Mouse (Mus musculus) cerebellum, postnatal 4 days (tissue): Measurements from ENCODE around the gene St14.
"Not testable (repeated sequence)": the region's sequence is repeated elsewhere in the genome, so short reads cannot be mapped to it uniquely, and the experiment has no call there.

Experiments
- DNase-seq, 2 experiments: peaks; one replicate each; pipeline ENCODE4 v3.0.0; 2022; ENCODE audit warnings: low spot score in 2 of 2, mixed read lengths in 1 of 2

Gene St14

DNA sequence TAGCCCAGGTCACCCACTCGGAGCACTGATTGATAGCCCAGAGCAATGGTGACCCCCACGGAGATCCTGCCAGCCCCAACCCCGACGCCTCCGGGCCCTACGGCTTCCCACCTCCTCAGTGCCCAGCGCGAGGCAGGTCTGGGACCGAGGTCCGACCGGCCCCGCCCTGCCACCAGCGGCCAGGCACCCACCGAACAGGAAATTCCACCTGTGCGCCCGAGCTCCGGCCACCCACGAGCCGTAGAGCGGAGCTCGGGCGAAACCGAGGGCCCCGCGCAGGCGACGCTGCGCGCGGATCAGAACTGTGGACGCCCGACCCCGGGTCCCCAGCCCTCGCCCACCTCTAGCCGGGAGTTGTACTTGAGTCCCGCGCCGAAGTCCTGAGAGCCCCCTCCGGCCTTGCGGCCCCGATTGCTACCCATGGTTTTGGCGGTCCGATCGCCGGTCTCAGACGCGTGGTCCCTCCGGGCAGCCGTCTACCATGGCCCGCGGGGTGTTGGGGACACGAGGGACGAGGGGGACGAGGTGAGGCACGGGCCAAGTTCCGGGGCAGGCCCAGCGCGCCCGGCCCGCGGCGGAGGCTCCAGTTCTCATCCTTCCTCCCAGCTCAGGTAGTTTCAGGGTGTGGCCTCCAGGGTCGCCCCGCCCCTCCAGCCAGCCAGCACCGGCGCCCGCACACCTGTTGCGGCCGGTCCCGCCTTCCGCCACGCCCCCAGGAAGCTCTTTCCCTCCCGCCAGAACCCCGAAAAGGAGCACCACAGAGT is at the start of gene St14:
St14 (minus strand) TSS at position 649 of the 764 bp plus-strand sequence.
- DNase-seq: no peak

DNA sequence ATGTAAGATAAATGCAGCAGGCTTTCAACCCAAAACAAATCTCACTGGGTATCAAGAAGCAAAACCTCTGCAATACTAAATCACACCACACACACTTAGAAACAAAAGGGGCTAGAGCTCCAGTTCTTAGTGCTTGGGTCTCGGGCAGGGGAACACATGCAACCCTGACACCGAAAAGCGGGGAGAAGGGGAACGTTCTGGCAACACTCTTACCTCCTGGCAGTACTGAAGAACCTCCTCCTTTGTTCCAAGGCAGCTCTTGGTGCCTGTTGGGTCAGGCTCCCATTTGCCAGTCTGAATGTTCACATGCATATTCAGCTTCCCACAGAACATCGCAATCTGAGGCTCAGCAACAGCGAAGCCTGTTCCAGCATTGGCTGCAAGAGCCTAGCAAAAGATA is 46.0 kb upstream of the St14 start:
- no peak for DNase-seq

DNA sequence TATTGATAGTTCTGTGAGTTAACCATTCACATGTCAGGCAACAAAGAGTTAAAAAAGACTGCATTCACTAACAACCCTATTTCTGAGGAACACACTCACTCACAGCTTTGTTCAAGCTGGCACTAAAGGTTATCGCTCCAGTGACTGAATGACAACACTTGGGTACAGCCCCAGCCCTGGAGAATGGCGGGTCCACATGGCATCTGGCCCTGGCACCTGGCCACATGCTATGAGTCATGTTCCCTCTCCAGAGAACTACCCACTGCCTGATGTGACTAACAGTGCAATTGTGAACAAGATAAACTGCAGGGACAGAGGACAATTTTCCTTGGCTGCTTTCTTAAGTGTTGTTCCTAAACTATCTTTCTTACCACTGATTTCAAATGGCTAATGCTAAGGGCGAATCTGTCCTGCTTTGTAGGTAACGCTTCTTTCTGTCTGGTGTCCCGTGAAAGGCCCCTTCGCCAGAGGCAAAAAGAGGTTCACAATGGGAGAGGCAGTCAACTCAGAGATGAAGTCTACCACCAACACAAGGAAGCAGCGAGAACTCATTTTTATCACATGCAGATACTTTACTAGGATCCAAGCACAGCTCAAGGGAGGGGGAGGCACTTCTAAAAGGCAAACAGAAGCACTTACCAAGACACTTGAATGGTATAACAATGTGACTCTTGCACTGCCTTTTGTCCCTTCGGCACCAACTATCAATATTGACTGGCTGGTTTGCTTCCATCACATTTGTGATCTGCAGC is 44.9 kb upstream of the St14 start:
- DNase-seq: peak; percentile 36 to 80

DNA sequence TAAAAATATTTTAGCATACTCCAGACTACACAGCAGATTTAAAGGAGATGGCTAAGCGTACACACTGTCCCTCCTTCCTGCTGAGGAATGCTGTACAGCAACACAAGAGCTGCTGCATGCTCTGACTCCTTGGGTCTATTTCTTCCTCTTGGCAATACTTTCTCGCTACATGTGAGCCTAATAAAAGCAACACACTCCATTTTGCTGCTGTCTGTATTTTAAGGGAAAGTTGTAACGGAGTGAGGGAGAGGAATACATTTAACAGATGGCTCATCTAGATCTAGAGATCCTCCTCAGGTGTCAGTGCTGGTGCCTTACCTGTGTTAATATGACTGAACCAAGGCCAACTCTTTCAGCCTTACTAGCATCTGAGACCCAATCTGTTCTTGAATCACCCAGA is 44.3 kb upstream of the St14 start:
- no peak for DNase-seq

GRCm38 (mm10) chr9:31175346-31175745 is 43.7 kb upstream of the St14 start:
- no peak for DNase-seq

GRCm38 (mm10) chr9:31168356-31169093 is 36.9 kb upstream of the St14 start:
- no peak for DNase-seq

DNA sequence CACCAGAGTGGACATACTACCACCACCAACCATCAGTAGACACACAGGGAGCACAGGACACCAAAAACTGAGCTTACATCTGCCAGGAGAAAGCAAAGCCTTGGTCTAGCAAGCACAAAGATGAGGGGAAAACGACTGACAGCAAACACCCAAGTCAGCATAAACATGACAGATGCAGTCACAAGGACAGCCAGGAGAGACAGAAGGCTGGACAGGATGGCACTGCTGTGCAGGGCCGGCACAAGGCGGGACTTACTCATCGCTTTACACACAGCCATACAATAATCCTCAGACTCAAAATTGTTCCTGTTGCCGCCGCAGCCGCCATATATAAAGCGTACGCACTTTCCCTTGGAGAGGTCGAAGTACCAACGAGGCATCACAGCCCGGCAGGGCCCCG is 35.7 kb upstream of the St14 start:
- no peak for DNase-seq

DNA sequence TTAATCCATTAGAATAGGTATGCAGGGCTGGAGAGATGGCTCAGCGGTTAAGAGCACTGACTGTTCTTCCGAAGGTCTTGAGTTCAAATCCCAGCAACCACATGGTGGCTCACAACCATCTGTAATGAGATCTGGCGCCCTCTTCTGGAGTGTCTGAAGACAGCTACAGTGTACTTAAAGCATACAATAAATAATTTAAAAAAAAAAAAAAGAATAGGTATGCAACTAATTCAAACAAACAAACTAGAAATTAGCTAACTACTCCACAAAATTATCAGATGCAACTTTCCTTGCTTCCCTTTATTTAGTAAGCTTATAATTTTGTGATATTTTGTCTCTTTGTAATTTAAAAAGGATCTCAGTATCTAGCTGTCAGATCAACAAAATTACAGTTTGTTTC is 33.9 kb upstream of the St14 start:
- DNase-seq: not testable (repeated sequence)

DNA sequence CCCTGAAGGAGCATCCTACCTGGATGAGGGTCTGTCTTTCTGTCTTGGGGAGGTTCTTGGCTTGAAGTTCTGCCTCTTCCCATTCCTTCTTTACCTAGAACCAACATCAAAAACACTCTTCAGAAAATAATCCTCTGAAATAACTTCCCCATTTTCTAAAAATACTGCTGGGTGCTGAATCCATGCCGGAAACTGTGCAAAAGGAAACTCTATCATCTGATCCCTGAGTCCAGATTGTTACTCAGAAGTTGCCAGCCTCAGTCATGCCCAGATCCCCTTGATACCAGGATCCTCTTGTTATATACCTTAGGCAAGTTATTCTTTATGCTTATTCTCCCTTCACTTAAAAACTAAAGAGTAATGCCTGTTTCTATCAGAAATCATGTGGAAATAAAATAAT is 31.7 kb upstream of the St14 start:
- DNase-seq: no peak

- no peak for DNase-seq
Measured at GRCm38 (mm10) chr9:31162911-31163310, 31.3 kb upstream of the St14 start.

- DNase-seq: peak in 1 of 2 experiments; percentile 25
Measured at GRCm38 (mm10) chr9:31159910-31160309, 28.3 kb upstream of the St14 start.

DNA sequence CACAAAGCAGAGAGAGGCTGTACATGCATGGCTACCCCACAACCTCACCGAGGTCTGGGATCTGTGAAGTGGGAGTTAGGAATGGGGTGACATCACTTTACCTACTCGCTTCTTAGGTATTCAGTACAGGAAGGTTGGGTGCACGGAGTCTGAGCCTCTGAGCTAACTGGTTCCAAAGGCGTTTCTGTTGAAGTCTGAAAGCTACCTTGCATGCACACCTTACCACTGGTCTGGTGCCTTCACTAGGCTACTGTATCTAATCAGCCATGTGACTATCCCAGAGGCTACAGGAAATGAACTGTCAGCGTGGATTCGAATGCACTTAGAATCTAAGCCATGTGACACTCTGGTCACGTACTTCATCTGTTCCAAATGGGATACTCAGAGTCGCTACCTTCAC is 24.9 kb upstream of the St14 start:
- DNase-seq: no peak

GRCm38 (mm10) chr9:31151050-31151449 is 19.4 kb upstream of the St14 start:
- no peak for DNase-seq

DNA sequence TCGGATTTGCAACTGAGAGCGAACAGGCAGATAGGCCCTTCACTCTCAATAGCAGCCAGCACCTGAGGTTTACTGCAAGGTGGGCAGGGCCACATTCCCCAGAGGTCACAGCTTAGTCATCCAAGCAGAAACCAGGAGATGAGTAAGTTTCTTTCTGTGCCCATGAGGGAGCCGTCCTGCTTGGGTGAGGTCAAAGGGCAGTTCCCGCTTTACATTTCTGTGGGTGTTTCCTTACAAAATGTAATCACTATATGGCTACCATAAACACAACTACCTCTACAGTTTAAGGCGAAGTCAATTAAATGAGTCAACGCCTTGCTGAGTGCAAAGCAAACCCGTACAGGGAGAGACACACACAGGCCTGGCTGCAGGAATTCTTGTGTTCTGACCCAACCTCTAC is 16.5 kb upstream of the St14 start:
- DNase-seq: no peak

GRCm38 (mm10) chr9:31145272-31145925 is 13.7 kb upstream of the St14 start:
- no peak for DNase-seq

DNA sequence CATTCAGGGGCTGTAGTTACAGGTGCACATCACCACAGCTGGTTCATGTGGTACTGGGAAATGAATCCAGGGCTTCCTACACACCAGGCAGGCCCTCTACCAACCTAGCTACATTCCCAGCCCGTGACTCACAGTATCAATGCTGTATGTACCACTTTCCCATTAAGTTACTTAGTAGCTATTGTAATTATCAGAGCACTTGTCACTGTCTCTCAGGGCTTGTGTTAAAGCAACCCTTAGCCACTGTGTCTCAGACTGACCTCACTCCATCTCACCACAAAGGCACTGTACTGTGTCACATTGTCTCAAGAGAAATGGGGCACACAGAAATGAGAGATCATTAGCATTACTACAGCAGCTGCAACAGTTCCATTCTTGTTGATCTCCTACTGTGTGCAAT is 11.3 kb upstream of the St14 start:
- no peak for DNase-seq

DNA sequence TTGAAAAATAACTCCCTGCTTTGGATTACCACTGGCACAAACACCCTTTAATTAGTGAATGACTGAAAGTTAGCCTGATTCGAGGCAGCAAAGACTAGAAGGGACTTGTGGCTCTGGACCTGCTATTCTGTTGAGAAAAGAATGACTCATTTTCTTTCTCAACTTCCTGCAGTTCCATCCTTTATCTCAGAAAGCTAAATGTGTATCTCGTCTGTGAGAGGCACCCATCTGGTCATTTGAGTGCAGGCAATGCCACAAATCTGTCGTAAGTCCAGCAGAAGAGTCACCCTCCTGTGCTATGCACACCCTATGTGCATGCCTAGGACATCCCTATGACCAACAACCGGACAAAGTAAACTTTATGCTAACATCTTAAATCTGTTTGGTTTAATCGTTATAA is 1.5 kb upstream of the St14 start:
- no peak for DNase-seq

DNA sequence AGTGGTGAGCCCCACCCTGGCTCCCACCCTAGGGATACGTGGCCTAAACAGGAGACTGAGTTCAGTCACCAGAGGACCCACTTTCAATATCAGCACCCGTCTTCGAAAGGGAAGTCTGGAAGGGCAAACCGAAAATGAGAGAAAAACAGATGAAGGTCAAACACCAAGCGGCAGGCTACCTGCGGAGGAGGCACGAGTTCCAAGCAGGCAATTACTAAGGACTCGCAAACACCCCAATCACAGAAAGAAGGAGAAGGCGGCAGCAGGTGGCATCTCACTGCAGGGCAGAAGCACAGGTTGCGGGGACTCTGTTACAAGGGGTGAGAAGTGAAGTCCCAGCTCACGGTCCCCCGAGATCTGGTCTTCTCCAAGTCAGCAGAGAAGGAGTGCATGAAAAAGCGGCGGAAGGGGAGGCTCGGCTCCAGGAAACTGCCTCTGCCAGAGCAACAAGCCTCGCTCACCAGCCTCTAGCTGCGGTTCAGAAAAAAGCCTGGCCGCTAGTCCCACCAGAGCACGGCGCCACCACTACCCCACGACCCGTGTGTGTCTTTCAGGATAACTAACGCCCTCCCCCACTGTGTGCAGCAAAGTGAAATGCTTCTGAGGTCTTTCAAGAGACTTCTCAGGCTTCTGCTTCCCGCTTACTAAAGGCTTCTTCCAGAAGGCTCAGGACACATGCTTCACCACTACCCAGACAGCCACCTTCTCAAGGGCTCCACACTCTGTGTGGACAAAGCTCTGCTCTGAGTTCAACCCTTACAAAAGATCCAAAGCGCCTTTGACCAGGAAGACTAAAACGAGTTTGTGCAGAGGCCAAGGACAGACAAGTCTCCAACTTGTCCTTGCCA is 1.1 kb downstream of the St14 start:
- no peak for DNase-seq

DNA sequence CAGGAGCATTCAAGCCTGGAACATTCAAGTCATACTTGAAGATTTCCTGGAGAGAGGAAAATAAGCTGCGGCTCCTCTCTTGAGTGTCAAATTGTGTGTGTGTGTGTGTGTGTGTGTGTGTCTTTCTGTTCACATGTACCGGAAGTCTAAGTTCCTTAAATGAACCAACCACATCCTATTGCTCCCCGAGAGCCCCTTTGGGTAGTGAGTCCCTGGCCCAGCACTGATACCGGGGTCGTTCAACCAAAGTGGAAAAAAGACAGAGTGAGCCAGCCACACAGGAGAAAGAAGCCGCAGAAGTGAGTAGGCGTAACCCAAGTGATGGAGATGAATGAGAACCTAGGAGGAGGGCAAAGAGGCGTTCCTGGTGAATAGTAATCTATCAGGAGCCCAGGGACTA is 1.7 kb downstream of the St14 start:
- DNase-seq: no peak

DNA sequence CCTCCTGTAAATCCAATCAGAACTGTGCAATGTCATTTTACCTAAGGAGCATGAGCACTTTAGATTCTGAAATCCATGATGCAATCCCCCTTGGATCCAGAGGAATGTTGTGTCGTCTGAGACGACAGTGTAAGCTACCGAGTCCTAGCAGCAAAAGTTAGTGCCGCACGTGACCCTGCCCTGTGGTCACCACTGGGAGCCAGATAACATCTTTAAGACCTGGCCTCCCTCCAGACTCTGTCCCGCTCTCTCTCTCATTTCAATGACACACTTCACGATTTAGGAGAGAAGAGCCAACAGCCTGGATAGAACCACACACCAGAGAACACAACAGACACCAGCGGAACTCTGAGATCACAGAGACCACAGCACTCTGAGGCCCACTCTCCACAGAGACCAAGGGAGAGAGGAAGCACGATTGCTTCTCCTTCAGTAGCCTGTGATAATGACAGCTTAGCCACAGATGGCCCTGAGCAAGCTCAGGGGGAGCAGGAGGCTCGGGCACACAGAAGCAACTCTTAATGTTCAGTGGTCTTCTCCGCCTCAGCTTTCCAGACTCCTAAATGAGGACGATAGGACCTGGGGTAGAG is 3.7 kb downstream of the St14 start:
- no peak for DNase-seq

GRCm38 (mm10) chr9:31126079-31126478 is 5.6 kb downstream of the St14 start:
- no peak for DNase-seq
